Mouse (Mus musculus) neural tube, embryonic 15.5 days (tissue): ENCODE data around the gene Rps21. TPM values are rescaled to one million over a fixed set of nuclear protein-coding genes. Genes with fewer than 3 reads are reported as not detected.
A peak's percentile ranks its signal among the peaks of the same experiment; 100 is the strongest.

ENCODE experiments used
- ATAC-seq: fragments of 200-750 bp; cut with Nextera tagmentation; 2 replicates; pipeline ENCODE4 v1.8.0; 2017; ENCODE audit warnings: mild to moderate bottlenecking, moderate TSS enrichment, moderate library complexity; ENCODE audit not compliant: low FRiP score
- H3K27ac ChIP-seq: fragments of 300-500 bp; sonication (generic); replicated peaks from 2 replicates; pipeline ENCODE4 v1.5.1; 2015; ENCODE audit warnings: mild to moderate bottlenecking, inconsistent platforms
- H3K27me3 ChIP-seq: fragments of 300-500 bp; sonication (generic); replicated peaks from 2 replicates; pipeline ENCODE4 v1.6.1; 2015; ENCODE audit warnings: inconsistent platforms
- H3K36me3 ChIP-seq: fragments of 300-500 bp; sonication (generic); 2 replicates; pipeline ENCODE4 v1.6.1; 2015; ENCODE audit warnings: inconsistent platforms
- H3K4me1 ChIP-seq: fragments of 300-500 bp; sonication (generic); 2 replicates; pipeline ENCODE4 v1.6.1; 2015; ENCODE audit warnings: inconsistent platforms
- H3K4me2 ChIP-seq: fragments of 300-500 bp; sonication (generic); 2 replicates; pipeline ENCODE4 v1.6.1; 2015; ENCODE audit warnings: inconsistent platforms, mild to moderate bottlenecking, moderate library complexity
- H3K4me3 ChIP-seq: fragments of 300-500 bp; sonication (generic); replicated peaks from 2 replicates; pipeline ENCODE4 v1.5.1; 2015; ENCODE audit warnings: mild to moderate bottlenecking, inconsistent platforms
- H3K9ac ChIP-seq: fragments of 300-500 bp; sonication (generic); replicated peaks from 2 replicates; pipeline ENCODE4 v1.6.1; 2015; ENCODE audit warnings: mild to moderate bottlenecking, inconsistent platforms
- H3K9me3 ChIP-seq: fragments of 300-500 bp; sonication (generic); replicated peaks from 2 replicates; pipeline ENCODE4 v1.6.1; 2016; ENCODE audit warnings: inconsistent platforms
- WGBS: fragments of 180-500 bp; shearing (Covaris S2); methylation state at CpG from one replicate; pipeline ENCODE4 v1.1.7; 2015; ENCODE audit warnings: mixed read lengths; 5-methylcytosine and 5-hydroxymethylcytosine counted together
- polyA plus RNA-seq: library from polyadenylated mRNA; unstranded; fragments of >200 nt; fragmentation: Nextera tagmentation; extraction: Ambion mirVana; gene quantifications from 2 replicates; pipeline ENCODE4 v1.2.1, GENCODE M21; 2015

Rps21 gene
- polyA plus RNA-seq, 1 experiment from 2014 or later: 382 TPM

- Histone ChIP-seq H3K27me3 (peaks cover 15% of the 10 kb centered on the region; the same call in 1 of the 2 replicates), H3K36me3 (no peaks in the 10 kb centered on the region), H3K9ac (no peak overlapping the region), H3K4me1 (peaks cover 23% of the 10 kb centered on the region), H3K9me3 (no peaks in the 10 kb centered on the region), H3K4me3 (no peak overlapping the region), H3K4me2 (no peak overlapping the region), H3K27ac (peak overlapping the region; percentile 25; the same call in 1 of the 2 replicates)
- 81% methylated on average over 15 of the region's 15 CpGs for WGBS
- no peak for ATAC-seq
These were observed 37.8 kb upstream of the Rps21 start for GRCm38 (mm10) chr2:180219145-180219943.

DNA sequence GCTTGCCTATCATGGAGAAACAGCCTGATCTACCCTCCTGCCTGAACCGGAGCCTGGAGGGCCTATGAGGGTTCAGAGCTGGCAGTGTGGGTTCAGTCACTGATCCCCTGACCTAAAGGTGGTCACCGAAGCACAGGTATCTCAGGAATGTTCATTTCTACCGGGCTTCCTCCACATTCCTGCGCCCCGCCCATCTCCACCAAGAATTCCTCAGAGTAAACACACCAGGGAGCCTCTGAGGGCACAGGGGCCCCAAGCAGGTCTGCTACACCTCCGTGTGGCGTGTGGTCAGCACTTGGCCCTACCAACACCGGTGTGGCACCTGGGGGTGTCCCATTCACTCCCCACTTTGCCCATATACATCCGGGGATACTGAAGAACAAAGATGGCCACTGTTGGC is 37.0 kb upstream of the Rps21 start:
- no peak overlapping the region for H3K27ac ChIP-seq
- H3K27me3 ChIP-seq: peaks cover 23% of the 10 kb centered on the region
- ATAC-seq: no peak
- WGBS: 79% methylated on average over 9 of the region's 9 CpGs
- H3K4me3 ChIP-seq: no peak overlapping the region
- no peak overlapping the region for H3K9ac ChIP-seq
- no peaks in the 10 kb centered on the region for H3K36me3 ChIP-seq
- H3K9me3 ChIP-seq: no peaks in the 10 kb centered on the region
- H3K4me1 ChIP-seq: peaks cover 22% of the 10 kb centered on the region
- H3K4me2 ChIP-seq: no peak overlapping the region

GRCm38 (mm10) chr2:180221051-180221450 is 36.1 kb upstream of the Rps21 start:
- no peak overlapping the region for H3K27ac ChIP-seq
- WGBS: 94% methylated on average over 9 of the region's 9 CpGs
- H3K4me1 ChIP-seq: peaks cover 28% of the 10 kb centered on the region
- H3K27me3 ChIP-seq: peaks cover 32% of the 10 kb centered on the region
- H3K4me2 ChIP-seq: no peak overlapping the region
- H3K9ac ChIP-seq: no peak overlapping the region
- H3K4me3 ChIP-seq: no peak overlapping the region
- no peak for ATAC-seq
- no peaks in the 10 kb centered on the region for H3K36me3 ChIP-seq
- H3K9me3 ChIP-seq: no peaks in the 10 kb centered on the region

GRCm38 (mm10) chr2:180222250-180222649 is 34.9 kb upstream of the Rps21 start:
- Histone ChIP-seq H3K4me3 (no peak overlapping the region), H3K9me3 (no peaks in the 10 kb centered on the region), H3K36me3 (no peaks in the 10 kb centered on the region), H3K4me1 (peaks cover 37% of the 10 kb centered on the region), H3K27ac (no peak overlapping the region), H3K27me3 (peaks cover 41% of the 10 kb centered on the region), H3K9ac (no peak overlapping the region), H3K4me2 (no peak overlapping the region)
- no peak for ATAC-seq
- WGBS: 22% methylated on average over 6 of the region's 6 CpGs

DNA sequence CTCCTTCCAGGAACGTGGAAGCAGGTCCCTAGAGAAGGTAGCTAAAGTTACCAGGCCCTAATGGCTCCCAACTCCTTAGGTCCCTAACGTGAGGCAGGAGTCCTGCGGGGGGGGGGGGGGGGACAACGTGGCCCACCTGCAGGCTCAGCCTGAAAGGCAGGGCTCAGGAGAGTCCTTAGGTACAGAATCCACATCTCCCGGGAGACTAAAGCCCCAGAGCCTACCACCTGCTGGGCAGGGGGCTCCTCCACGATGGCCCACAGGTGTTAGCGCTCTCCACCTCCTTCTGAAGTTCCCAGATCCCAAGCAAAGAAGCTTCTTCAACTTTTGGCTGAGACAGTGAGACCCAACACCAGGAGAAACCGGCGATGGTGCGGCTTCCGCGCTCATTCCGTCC is 32.5 kb upstream of the Rps21 start:
- no peak for ATAC-seq
- Histone ChIP-seq H3K4me2 (peak overlapping the region; percentile 100), H3K9ac (no peak overlapping the region), H3K9me3 (no peaks in the 10 kb centered on the region), H3K4me1 (peaks cover 43% of the 10 kb centered on the region), H3K27me3 (peaks cover 46% of the 10 kb centered on the region), H3K27ac (no peak overlapping the region), H3K4me3 (peak overlapping the region; percentile 61), H3K36me3 (no peaks in the 10 kb centered on the region)
- WGBS: 2% methylated on average over 13 of the region's 13 CpGs

- peaks cover 43% of the 10 kb centered on the region for H3K4me1 ChIP-seq
- peaks cover 46% of the 10 kb centered on the region for H3K27me3 ChIP-seq
- peak; percentile 20; the same call in 1 of the 2 replicates for ATAC-seq
- H3K4me3 ChIP-seq: peak overlapping the region; percentile 61
- peak overlapping the region; percentile 61 for H3K9ac ChIP-seq
- no peak overlapping the region for H3K27ac ChIP-seq
- peak overlapping the region; percentile 100 for H3K4me2 ChIP-seq
- WGBS: under 1% methylated on average over 55 of the region's 55 CpGs
- H3K9me3 ChIP-seq: no peaks in the 10 kb centered on the region
- H3K36me3 ChIP-seq: no peaks in the 10 kb centered on the region
These were observed 32.0 kb upstream of the Rps21 start for GRCm38 (mm10) chr2:180225044-180225761.

DNA sequence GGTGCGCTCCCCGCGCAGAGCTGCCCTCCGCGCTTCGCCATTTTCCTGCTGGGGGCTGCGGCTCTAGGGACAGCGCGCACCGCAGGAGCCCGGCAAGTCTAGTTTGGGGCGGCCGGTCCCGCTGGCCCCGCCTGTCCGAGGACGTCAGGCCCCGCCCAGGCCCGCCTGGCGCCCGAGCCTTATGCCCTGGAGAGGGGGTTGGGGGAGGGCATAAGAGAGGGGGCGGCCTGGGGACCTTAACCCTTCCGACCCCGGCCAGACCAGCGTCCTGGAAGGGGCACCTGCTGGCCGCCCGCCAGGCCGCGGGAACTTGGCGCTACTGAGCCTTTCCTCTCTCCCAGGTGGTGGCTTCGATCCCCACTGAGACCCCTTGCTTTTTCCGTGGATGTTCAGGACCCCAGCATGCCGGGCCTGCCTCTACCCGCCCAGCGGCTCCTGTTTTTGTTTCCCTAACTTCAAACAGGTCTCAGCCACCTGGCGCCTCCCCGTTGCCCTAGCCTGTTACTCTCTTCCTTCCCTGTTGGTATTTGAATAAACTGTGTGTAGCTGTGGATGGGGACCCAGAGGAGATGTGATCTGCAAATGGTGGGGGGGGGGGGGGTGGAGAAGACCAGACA is 31.3 kb upstream of the Rps21 start, which contains the start of gene Lama5:
Gene Lama5, minus strand, starts transcription at position 98 of the 617 bp plus-strand sequence.
- no peaks in the 10 kb centered on the region for H3K9me3 ChIP-seq
- H3K4me3 ChIP-seq: peak within 1 kb of the TSS; percentile 61
- H3K4me2 ChIP-seq: peak within 1 kb of the TSS; percentile 100
- H3K9ac ChIP-seq: peak within 1 kb of the TSS; percentile 61
- peaks cover 46% of the 10 kb centered on the region for H3K27me3 ChIP-seq
- peaks cover 43% of the 10 kb centered on the region for H3K4me1 ChIP-seq
- peak; percentile 58; the same call in 1 of the 2 replicates for ATAC-seq
- H3K36me3 ChIP-seq: no peaks in the 10 kb centered on the region
- H3K27ac ChIP-seq: no peak within 1 kb of the TSS
- WGBS: under 1% methylated on average over 32 of the region's 37 CpGs

GRCm38 (mm10) chr2:180227262-180228059 is 29.7 kb upstream of the Rps21 start:
- Histone ChIP-seq H3K9me3 (no peaks in the 10 kb centered on the region), H3K36me3 (no peaks in the 10 kb centered on the region), H3K4me3 (no peak overlapping the region), H3K4me1 (peaks cover 38% of the 10 kb centered on the region), H3K27ac (no peak overlapping the region), H3K27me3 (peaks cover 46% of the 10 kb centered on the region), H3K9ac (no peak overlapping the region), H3K4me2 (peak overlapping the region; percentile 40)
- 2% methylated on average over 21 of the region's 21 CpGs for WGBS
- no peak for ATAC-seq

DNA sequence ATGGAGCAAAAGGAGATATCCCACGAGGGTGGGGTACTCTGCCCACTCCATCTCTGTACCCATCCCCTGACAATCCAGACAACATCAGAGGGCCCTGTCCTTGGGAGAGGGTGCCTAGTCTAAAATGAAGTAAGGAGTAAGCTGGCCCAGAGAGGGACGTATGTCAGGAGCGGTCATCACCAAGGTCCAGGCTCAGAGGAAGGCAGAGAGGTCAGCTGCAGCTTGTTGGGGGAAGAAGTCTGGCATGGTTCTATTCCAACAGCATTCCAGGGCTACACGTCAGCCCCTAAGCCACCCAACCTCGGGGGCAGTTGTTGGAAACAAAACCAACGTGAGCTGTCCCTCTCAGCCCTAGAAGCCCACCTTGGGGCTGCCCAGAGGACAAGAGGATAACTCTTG is 29.1 kb upstream of the Rps21 start:
- no peaks in the 10 kb centered on the region for H3K9me3 ChIP-seq
- ATAC-seq: no peak
- H3K9ac ChIP-seq: no peak overlapping the region
- no peaks in the 10 kb centered on the region for H3K36me3 ChIP-seq
- peaks cover 43% of the 10 kb centered on the region for H3K27me3 ChIP-seq
- no peak overlapping the region for H3K4me3 ChIP-seq
- WGBS: 51% methylated on average over 6 of the region's 6 CpGs
- H3K4me2 ChIP-seq: no peak overlapping the region
- no peak overlapping the region for H3K27ac ChIP-seq
- H3K4me1 ChIP-seq: peaks cover 38% of the 10 kb centered on the region

DNA sequence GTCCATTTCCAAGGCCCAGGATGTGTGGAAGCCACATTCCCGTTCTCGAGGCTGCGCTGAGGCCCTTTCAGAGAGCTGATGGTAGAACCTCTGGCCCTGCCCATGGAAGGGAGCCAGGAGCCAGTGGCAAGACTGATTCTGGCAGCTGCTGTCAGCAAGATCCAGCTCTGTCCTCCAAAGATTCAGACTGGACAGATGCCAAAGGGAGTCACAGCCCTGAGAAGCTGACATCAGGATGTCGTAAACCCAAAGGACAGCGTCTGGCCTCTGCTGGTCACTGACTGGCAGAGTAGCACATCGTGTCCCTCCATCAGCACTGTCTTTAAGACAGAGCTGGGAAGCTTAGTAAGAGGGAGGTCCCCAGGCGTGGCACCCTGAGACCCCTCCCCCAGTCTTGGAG is 28.6 kb upstream of the Rps21 start:
- no peak for ATAC-seq
- H3K36me3 ChIP-seq: no peaks in the 10 kb centered on the region
- H3K4me3 ChIP-seq: no peak overlapping the region
- no peak overlapping the region for H3K27ac ChIP-seq
- H3K27me3 ChIP-seq: peaks cover 38% of the 10 kb centered on the region
- H3K9ac ChIP-seq: no peak overlapping the region
- 48% methylated on average over 7 of the region's 7 CpGs for WGBS
- no peaks in the 10 kb centered on the region for H3K9me3 ChIP-seq
- peaks cover 38% of the 10 kb centered on the region for H3K4me1 ChIP-seq
- no peak overlapping the region for H3K4me2 ChIP-seq

DNA sequence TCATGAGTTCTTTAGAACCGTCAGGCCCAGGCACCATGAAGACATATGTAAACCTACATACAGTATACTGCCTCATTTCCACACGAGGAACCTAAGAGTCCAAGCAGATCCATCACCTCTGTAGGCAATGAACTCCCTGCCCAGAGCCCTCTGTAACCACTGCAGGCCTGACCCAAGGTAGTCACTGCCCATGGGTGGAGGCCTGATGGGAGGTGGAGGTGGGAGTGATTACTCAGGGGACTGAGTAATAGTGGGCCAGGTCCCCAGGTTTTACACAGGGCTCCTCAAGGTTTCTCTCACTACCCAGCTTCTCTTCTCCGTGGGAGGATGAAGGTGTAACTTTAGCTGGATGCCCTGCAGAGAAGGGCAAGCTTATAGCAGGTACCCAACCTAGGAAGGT is 28.0 kb upstream of the Rps21 start:
- H3K36me3 ChIP-seq: no peaks in the 10 kb centered on the region
- H3K9me3 ChIP-seq: no peaks in the 10 kb centered on the region
- no peak overlapping the region for H3K27ac ChIP-seq
- ATAC-seq: no peak
- H3K4me1 ChIP-seq: peaks cover 38% of the 10 kb centered on the region
- peaks cover 33% of the 10 kb centered on the region for H3K27me3 ChIP-seq
- H3K4me2 ChIP-seq: no peak overlapping the region
- H3K9ac ChIP-seq: no peak overlapping the region
- 84% methylated on average over 3 of the region's 3 CpGs for WGBS
- H3K4me3 ChIP-seq: no peak overlapping the region
